Comparison of ENCODE assay signal across 21 mouse cellular contexts in the genomic region with DNA sequence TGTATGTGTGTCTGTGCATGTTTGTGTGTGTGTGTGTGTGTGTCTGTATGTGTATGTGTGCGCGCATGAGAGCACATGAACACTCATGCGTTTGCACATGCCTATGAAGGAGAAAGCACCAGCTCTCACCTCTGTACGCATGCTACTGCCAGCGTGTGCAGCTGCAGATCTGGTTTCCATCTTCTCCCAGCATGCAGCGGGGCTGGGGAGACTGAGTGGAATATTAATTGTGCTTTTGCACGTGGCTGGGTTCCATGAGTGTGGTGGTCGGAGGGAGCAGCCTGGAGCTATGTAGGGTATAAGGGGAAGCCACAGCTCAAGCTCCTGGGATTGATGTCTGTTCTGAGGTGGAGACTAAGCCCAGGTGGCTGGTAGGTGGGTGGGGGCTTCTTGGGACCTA. TPM values are rescaled to one million over a fixed set of nuclear protein-coding genes. Genes with fewer than 3 reads are reported as not detected.
DNase-seq lines count a peak whose midpoint lies in the region; ATAC-seq and TF ChIP-seq lines count a peak whose summit lies in the region.
"Had no signal": no experiment of that assay in that cellular context is flagged by ENCODE, and none has a peak within 500 bp of the region (broad histone marks: within the 10 kb centered on the region; RNA-seq: fewer than 3 reads in every experiment).

No protein-coding gene starts in this region.

- TF ChIP-seq POLR2A in brain, embryonic 14.5 days (IDR thresholded peaks at IDR 0.05; ENCODE audit: borderline replicate concordance, extremely low read depth, insufficient read depth, insufficient read length, poor library complexity, severe bottlenecking): no peak

- intact Hi-C loops in left cerebral cortex, postnatal 36 days (cut with DNase I): no loop called here

- whole genome bisulfite sequencing in limb, embryonic 12.5 days: 58% methylated on average over 8 of the region's 8 CpGs
- WGBS in limb, embryonic 10.5 days: 90% methylated on average over 8 of the region's 8 CpGs
- WGBS in forebrain, embryonic 16.5 days: 63% methylated on average over 8 of the region's 8 CpGs
- WGBS in hindbrain, embryonic 15.5 days: 57% methylated on average over 8 of the region's 8 CpGs
- 80% methylated on average over 8 of the region's 8 CpGs for WGBS in stomach, postnatal 0 days

- H3K4me3 ChIP-seq in limb, embryonic 12.5 days (replicated peaks): no peak overlapping the region
- H3K4me3 ChIP-seq in limb, embryonic 10.5 days: no peak overlapping the region
- H3K4me3 ChIP-seq in forebrain, embryonic 16.5 days (replicated peaks; ENCODE audit: low read length): no peak overlapping the region
- no peak overlapping the region for H3K4me3 ChIP-seq in hindbrain, embryonic 15.5 days
- H3K4me3 ChIP-seq in stomach, postnatal 0 days (ENCODE audit: low read depth, low read length): no peak overlapping the region
- H3K4me3 ChIP-seq: heart, adult 2 months; heart, embryonic 15.5 days; layer of hippocampus, adult 2 months had no signal

- no peak overlapping the region for H3K4me2 ChIP-seq in limb, embryonic 12.5 days
- H3K4me2 ChIP-seq in forebrain, embryonic 16.5 days (ENCODE audit: low read length): no peak overlapping the region
- H3K4me2 ChIP-seq in hindbrain, embryonic 15.5 days: no peak overlapping the region
- no peak overlapping the region for H3K4me2 ChIP-seq in stomach, postnatal 0 days (replicated peaks; ENCODE audit: low read depth)
- H3K4me2 ChIP-seq: heart, embryonic 15.5 days had no signal

- ATAC-seq in limb, embryonic 12.5 days (ENCODE audit: insufficient number of reproducible peaks, insufficient read depth, low FRiP score, low TSS enrichment, low read depth): 0 out of 2 replicates have a peak, but pooled peaks have one; percentile 39
- ATAC-seq in forebrain, embryonic 16.5 days: peak; percentile 70
- ATAC-seq in hindbrain, embryonic 15.5 days (ENCODE audit: low FRiP score, low read depth): 0 out of 2 replicates have a peak, but pooled peaks have one; percentile 23
- no peak for ATAC-seq in cerebellum, adult (ENCODE audit: insufficient number of reproducible peaks, low FRiP score, low TSS enrichment)
- ATAC-seq in stomach, postnatal 0 days (ENCODE audit: low FRiP score, low TSS enrichment): no peak
- ATAC-seq: intestine, embryonic 16.5 days had no signal

- no peaks in the 10 kb centered on the region for H3K36me3 ChIP-seq in limb, embryonic 12.5 days
- no peaks in the 10 kb centered on the region for H3K36me3 ChIP-seq in limb, embryonic 10.5 days
- H3K36me3 ChIP-seq in forebrain, embryonic 16.5 days (ENCODE audit: control insufficient read depth, insufficient read depth): no peaks in the 10 kb centered on the region
- H3K36me3 ChIP-seq in hindbrain, embryonic 15.5 days: no peaks in the 10 kb centered on the region
- H3K36me3 ChIP-seq in stomach, postnatal 0 days (ENCODE audit: control insufficient read depth, insufficient read depth, low read length): no peaks in the 10 kb centered on the region
- H3K36me3 ChIP-seq: heart, embryonic 15.5 days had no signal

- no peak for TF ChIP-seq CTCF in brain, embryonic 14.5 days (IDR thresholded peaks at IDR 0.05; ENCODE audit: borderline replicate concordance, extremely low read depth, insufficient read depth, insufficient read length)
- TF ChIP-seq CTCF in stomach, postnatal 0 days (IDR thresholded peaks at IDR 0.05; ENCODE audit: low read depth): no peak

- H3K27ac ChIP-seq in limb, embryonic 12.5 days: no peak overlapping the region
- H3K27ac ChIP-seq in limb, embryonic 10.5 days: no peak overlapping the region
- no peak overlapping the region for H3K27ac ChIP-seq in forebrain, embryonic 16.5 days (ENCODE audit: low read length)
- no peak overlapping the region for H3K27ac ChIP-seq in hindbrain, embryonic 15.5 days (replicated peaks)
- H3K27ac ChIP-seq in stomach, postnatal 0 days (replicated peaks): no peak overlapping the region
- H3K27ac ChIP-seq: heart, embryonic 15.5 days; layer of hippocampus, adult 2 months had no signal

- peaks cover 14% of the 10 kb centered on the region for H3K27me3 ChIP-seq in limb, embryonic 12.5 days
- peaks cover 16% of the 10 kb centered on the region for H3K27me3 ChIP-seq in limb, embryonic 10.5 days (ENCODE audit: low read depth, poor library complexity, severe bottlenecking)
- H3K27me3 ChIP-seq in forebrain, embryonic 16.5 days (replicated peaks; ENCODE audit: control insufficient read depth, insufficient read depth, low read length): no peaks in the 10 kb centered on the region
- H3K27me3 ChIP-seq in hindbrain, embryonic 15.5 days: peaks cover 4% of the 10 kb centered on the region; the same call in 1 of the 2 replicates
- no peaks in the 10 kb centered on the region for H3K27me3 ChIP-seq in stomach, postnatal 0 days (ENCODE audit: control insufficient read depth, insufficient read depth, low read length)
- H3K27me3 ChIP-seq: heart, embryonic 15.5 days had no signal

- no peak for TF ChIP-seq EP300 in stomach, postnatal 0 days (optimal IDR thresholded peaks at IDR 0.05)

- no peaks in the 10 kb centered on the region for H3K4me1 ChIP-seq in limb, embryonic 12.5 days (replicated peaks)
- H3K4me1 ChIP-seq in limb, embryonic 10.5 days: 0 out of 2 replicates have a peak, but pooled peaks cover 3% of the 10 kb centered on the region
- no peaks in the 10 kb centered on the region for H3K4me1 ChIP-seq in forebrain, embryonic 16.5 days (replicated peaks; ENCODE audit: control insufficient read depth, insufficient read depth, low read length)
- no peaks in the 10 kb centered on the region for H3K4me1 ChIP-seq in hindbrain, embryonic 15.5 days (replicated peaks)
- no peaks in the 10 kb centered on the region for H3K4me1 ChIP-seq in stomach, postnatal 0 days (replicated peaks; ENCODE audit: control insufficient read depth, insufficient read depth)

- DNase-seq in limb, embryonic 10.5 days (ENCODE audit: low spot score): no peak
- DNase-seq in brain, embryonic 14.5 days (ENCODE audit: low read depth): peak; percentile 66
- DNase-seq in stomach, postnatal 0 days (ENCODE audit: low spot score): no peak
- no peak for DNase-seq in left cerebral cortex, postnatal 36 days (ENCODE audit: low spot score in 2 of 2)
- DNase-seq: adrenal gland, postnatal 25 days; B cell, adult 2 months; cerebellum, adult 8-10 months; gastrocnemius, postnatal 14 days; heart, adult 2 months; heart, postnatal 4 days; kidney, postnatal 10 days; layer of hippocampus, postnatal 36 days; liver; right cerebral cortex, postnatal 4 days had no signal

- no peak overlapping the region for H3K9ac ChIP-seq in limb, embryonic 12.5 days (replicated peaks)
- no peak overlapping the region for H3K9ac ChIP-seq in forebrain, embryonic 16.5 days (replicated peaks; ENCODE audit: low read depth, low read length)
- H3K9ac ChIP-seq in hindbrain, embryonic 15.5 days: no peak overlapping the region
- H3K9ac ChIP-seq in stomach, postnatal 0 days (ENCODE audit: low read length): no peak overlapping the region
- H3K9ac ChIP-seq: heart, embryonic 15.5 days had no signal

- no peaks in the 10 kb centered on the region for H3K9me3 ChIP-seq in limb, embryonic 12.5 days
- no peaks in the 10 kb centered on the region for H3K9me3 ChIP-seq in limb, embryonic 10.5 days (replicated peaks)
- no peaks in the 10 kb centered on the region for H3K9me3 ChIP-seq in forebrain, embryonic 16.5 days (ENCODE audit: control insufficient read depth, low read length)
- H3K9me3 ChIP-seq in hindbrain, embryonic 15.5 days: no peaks in the 10 kb centered on the region
- no peaks in the 10 kb centered on the region for H3K9me3 ChIP-seq in stomach, postnatal 0 days (ENCODE audit: control insufficient read depth, low read length)
- H3K9me3 ChIP-seq: heart, embryonic 15.5 days had no signal

RNA-seq across cellular contexts. Expression of a gene that starts 6.3 kb away (rescaled TPM):
- 1.3 and 2.6 TPM in 2 replicates for polyA plus RNA-seq in limb, embryonic 12.5 days (2016; fragmentation: Nextera tagmentation; extraction: Ambion mirVana)
- polyA plus RNA-seq in limb, embryonic 10.5 days (2016; fragmentation: Nextera tagmentation; extraction: Ambion mirVana): 0.45 and 1.1 TPM in 2 replicates
- 1.4 and 4.7 TPM in 2 replicates for polyA plus RNA-seq in brain, embryonic 14.5 days (2012; rRNA removed)
- polyA plus RNA-seq in forebrain, embryonic 16.5 days (2015; fragmentation: Nextera tagmentation; extraction: Ambion mirVana): 1.3 and 1.9 TPM in 2 replicates
- polyA plus RNA-seq in hindbrain, embryonic 15.5 days (2015; fragmentation: Nextera tagmentation; extraction: Ambion mirVana): 2.2 and 2.9 TPM in 2 replicates
- 13.2 and 15.6 TPM in 2 replicates for polyA plus RNA-seq in stomach, postnatal 0 days (2015; fragmentation: Nextera tagmentation; extraction: Ambion mirVana)
- total RNA-seq in left cerebral cortex, postnatal 36 days (2021): 1 to 10 TPM; 2.6 to 2.8 TPM

RNA-seq across cellular contexts. Expression of a gene that starts 54.9 kb away (rescaled TPM):
- polyA plus RNA-seq in limb, embryonic 12.5 days (2016; fragmentation: Nextera tagmentation; extraction: Ambion mirVana): 33.7 and 39.9 TPM in 2 replicates
- 57.3 and 59.9 TPM in 2 replicates for polyA plus RNA-seq in limb, embryonic 10.5 days (2016; fragmentation: Nextera tagmentation; extraction: Ambion mirVana)
- polyA plus RNA-seq in brain, embryonic 14.5 days (2012; rRNA removed): 89.7 and 102 TPM in 2 replicates
- 28.7 and 33.6 TPM in 2 replicates for polyA plus RNA-seq in forebrain, embryonic 16.5 days (2015; fragmentation: Nextera tagmentation; extraction: Ambion mirVana)
- 32.4 and 40.9 TPM in 2 replicates for polyA plus RNA-seq in hindbrain, embryonic 15.5 days (2015; fragmentation: Nextera tagmentation; extraction: Ambion mirVana)
- polyA plus RNA-seq in stomach, postnatal 0 days (2015; fragmentation: Nextera tagmentation; extraction: Ambion mirVana): 18.6 and 23.2 TPM in 2 replicates
- 100 to 1,000 TPM; 503 to 538 TPM for total RNA-seq in left cerebral cortex, postnatal 36 days (2021)

Comparison
In these comparisons a context has a peak if more than half of its experiments do, and no peak if none do; other contexts are left out.
1. ATAC-seq: peak in limb, embryonic 12.5 days (single experiment), forebrain, embryonic 16.5 days (single experiment) and hindbrain, embryonic 15.5 days (single experiment); none in cerebellum, adult (single experiment) and stomach, postnatal 0 days (single experiment).